Mouse (Mus musculus) embryonic fibroblast, embryonic 13.5 days (primary cell): ENCODE data around the gene Bcl2l12.

Source experiments
- CTCF ChIP-seq: IDR thresholded peaks from 2 replicates; pipeline ENCODE4 v1.5.1; 2011; ENCODE audit warnings: mild to moderate bottlenecking, control low read depth, low read length, moderate library complexity, borderline replicate concordance; ENCODE audit not compliant: insufficient read depth
- POLR2A ChIP-seq: IDR thresholded peaks from 2 replicates; pipeline ENCODE4 v1.6.1; 2011; ENCODE audit warnings: low read depth, mild to moderate bottlenecking, control low read depth, low read length, moderate library complexity

GRCm38 (mm10) chr7:45037720-45038361, 39.3 kb upstream of the Bcl2l12 start:
- TF ChIP-seq CTCF (peak; percentile 39; the same call in 1 of the 2 replicates), POLR2A (no peak)
